Mouse (Mus musculus) adrenal gland, adult (tissue): Measurements from ENCODE around the gene Lhx5.

Source experiments
- DNase-seq, 2 experiments: peaks; one replicate each; pipeline ENCODE4 v3.0.0; 2022 to 2023; ENCODE audit warnings: low spot score in 1 of 2; ENCODE audit not compliant: inconsistent age in 2 of 2

Gene Lhx5

DNA sequence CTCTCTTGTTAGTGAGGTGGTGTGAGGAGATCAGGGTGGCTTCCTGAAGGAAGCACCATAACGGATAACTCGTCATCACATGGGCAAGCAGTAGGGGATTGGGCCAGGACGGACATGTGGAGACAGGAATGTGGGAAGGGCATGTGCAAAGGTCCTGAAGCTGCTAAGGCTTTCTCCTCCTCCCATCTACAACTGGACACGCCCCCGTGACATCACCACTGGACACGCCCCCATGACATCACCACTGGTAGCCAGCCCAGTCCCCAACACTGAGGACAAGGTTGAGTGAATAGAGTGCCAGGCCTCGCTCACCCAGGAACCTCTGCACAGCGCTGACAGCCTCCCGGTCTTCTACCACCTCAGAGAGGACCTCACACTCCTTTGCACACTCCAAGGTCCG is 27.6 kb downstream of the Lhx5 start:
- DNase-seq: peak in 1 of 2 experiments; percentile 66

DNA sequence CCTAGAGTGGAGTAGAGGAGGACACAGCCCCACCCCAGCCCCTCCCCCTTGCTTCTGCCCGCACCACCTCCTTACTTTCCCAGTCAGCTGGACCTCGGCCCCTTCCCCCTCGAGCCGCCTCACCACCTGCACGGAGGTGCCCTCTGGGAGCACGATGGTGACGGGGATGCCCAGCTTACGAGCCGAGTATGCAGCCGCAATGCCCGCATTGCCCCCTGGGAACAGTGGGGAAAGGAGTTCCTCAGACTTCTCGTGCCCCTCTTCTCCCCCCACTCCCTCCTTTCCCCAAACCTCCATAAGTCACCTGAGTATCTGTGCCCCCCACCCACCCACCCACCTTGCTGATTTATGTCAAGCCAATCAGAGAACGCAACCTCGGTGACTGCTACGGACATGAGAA is 30.4 kb downstream of the Lhx5 start:
- DNase-seq: no peak

DNA sequence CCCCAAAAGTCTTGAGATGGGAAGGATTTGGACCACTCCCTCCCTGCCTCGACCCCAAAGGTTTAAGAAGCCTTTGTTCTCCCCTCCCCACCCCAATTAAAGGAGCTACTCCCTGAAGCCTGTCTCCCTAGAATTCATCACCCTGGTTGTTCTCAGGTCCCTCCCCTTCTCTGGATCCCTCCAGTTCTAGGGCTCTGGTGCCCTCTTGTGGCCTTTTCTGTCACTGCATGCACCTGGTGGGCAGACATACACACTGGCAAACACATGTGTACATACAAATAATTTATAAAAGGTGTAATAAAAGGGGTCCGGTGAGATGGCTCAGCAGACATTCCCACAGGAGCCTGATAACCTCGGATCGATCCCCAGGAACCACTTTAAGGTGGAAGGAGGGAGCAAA is 32.8 kb downstream of the Lhx5 start:
- DNase-seq: no peak

DNA sequence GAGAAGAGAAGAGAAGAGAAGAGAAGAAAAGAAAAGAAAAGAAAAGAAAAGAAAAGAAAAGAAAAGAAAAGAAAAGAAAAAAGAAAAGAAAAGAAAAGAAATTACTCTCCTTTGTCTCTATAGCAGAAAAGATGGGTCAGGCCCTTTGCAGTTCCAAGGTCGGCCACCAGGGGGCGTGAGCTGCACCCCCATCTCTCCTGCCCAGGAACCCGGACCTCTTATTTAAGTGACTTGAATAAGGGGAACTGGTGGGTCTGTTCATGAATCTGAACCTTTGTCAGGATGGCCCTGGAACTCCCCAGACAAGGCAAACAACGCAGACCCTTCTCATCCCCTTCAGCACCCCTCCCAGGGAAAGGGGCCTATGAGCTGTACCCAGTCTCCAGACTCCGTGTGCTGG is 33.6 kb downstream of the Lhx5 start:
- DNase-seq: peak in 1 of 2 experiments; percentile 71

DNA sequence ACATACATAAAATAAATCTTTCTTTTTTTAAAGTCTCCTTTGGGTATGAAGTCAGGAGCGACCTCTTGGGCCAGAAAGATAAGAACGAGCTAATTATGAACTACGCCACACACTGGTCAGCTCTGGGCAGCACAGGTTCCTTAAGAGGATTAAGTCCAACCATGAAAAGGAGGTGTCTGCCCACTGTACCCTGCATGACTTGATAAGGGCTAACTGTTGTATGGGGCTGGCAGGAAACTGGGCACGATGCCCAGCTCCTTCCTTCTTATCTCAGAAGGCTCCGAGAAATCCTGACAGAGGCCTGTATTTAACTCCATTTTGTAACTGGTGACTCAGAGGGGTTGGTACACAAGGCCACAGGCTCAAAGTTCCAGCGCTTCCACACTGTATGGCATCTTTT is 34.4 kb downstream of the Lhx5 start:
- DNase-seq: peak; percentile 92 to 94

DNA sequence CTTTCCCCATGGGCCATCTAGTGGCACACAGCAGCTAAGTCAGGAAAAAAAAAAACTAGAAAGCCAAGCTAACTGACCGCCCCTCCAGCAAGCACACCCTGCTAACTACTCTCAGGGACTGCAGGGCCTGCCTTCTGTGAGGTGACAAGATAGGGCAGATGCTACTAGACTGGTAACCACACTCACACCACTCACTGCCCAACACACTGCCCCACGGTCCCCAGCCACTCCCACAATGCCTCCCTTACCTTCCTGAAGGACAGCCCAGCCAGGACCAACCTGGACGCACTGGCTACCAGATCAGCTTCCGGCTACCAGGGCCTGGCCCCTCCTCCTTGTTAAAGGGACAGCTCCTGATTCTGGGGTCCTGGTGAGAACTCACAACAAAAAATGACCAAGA is 35.5 kb downstream of the Lhx5 start:
- peak; percentile 72 to 87 for DNase-seq

DNA sequence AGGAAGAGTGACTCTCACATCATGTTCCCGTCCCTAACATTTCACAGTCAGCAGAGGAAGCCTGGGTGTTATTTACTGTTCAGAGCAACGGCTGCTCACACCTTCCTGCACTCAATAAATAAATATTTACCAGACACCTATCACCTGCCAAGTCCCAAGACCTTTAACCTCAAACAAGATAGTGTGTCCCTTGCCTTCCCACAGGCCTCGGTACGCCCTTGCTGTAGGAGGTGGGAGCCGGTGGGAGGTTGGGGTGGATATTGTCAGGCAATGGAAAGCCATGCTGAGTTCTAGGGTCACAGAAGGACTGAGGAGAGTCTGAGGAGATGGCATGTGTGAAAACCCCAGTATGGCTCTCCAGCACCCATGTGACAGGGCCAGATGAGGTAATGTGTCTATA is 36.8 kb downstream of the Lhx5 start:
- DNase-seq: no peak

DNA sequence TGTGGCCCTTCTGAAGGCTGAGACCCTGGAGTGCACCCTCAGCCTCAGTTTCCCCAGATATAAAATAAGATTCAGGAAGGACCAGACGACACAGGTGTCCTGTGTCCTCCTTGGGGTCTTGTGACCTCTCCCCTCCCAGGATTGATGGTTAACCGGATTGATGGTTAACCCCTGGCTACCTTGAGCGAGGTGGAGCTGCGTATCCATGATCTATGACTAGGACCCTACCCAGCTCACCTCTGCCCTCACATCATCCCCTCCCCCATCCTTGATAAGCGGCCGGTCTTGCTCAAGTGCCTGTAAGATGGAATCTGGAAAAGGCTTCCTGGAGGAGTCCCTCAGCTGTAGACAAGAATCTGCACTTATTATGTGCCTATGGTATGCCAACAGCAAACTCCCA is 37.3 kb downstream of the Lhx5 start:
- no peak for DNase-seq

DNA sequence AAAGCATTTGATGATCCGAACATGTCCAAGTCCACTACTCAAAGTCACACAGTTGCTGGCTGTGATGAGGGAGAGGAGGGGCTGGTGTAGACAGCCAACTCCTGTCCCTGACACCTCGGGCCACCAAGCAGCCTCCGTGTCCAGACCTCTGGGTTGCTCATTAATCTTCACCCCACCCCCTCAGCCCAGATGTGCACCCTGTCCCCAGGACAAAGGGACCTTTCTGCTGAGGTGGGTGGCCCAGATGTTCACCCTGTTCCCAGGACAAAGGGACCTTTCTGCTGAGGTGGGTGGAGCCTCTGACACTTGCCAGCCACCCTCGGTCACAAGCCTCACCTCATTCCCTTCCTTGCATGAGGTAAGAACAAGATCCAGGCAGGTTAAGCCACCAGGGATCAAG is 40.0 kb downstream of the Lhx5 start:
- DNase-seq: no peak

DNA sequence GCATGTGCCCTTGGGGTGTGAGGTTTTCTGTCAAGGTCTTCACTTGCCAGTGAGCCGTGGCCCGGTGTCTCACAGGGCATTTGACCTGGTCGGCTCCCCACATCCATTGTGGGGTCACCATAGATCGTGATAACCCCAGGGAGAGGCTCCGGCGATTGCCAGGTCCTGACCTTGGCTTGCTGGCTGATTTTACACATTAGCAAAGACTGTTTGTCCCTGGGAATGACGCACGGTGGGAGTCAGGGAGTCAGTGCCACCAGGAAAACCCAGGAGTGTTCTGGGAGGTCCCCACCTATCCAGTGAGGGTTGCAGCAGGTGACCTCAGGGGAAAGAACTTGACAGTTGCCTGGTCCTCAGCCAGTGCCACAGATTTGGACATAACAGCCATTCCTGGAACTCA is 41.3 kb downstream of the Lhx5 start, which contains the start of gene Sdsl:
Gene Sdsl (minus strand): TSS at position 41 of the 400 bp plus-strand sequence.
- DNase-seq: peak in 1 of 2 experiments; percentile 74

DNA sequence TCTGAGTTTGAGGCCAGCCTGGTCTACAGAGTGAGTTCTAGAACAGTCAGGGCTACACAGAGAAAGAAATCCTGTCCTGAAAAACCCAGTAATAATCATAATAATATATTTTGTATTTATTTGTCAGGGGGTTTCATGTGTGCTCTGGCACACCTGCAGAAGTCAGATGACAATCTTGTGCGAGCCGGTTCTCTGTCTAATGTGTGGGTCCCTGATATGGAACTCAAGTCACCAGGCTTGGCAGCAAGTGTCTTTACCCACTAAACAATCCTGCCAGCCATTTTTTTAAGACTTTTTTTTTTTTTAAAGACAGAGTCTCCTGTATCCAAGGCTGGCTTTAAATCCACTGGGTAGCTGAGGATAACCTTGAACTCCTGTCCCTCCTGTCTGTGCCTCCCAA is 41.9 kb downstream of the Lhx5 start:
- DNase-seq: no peak

DNA sequence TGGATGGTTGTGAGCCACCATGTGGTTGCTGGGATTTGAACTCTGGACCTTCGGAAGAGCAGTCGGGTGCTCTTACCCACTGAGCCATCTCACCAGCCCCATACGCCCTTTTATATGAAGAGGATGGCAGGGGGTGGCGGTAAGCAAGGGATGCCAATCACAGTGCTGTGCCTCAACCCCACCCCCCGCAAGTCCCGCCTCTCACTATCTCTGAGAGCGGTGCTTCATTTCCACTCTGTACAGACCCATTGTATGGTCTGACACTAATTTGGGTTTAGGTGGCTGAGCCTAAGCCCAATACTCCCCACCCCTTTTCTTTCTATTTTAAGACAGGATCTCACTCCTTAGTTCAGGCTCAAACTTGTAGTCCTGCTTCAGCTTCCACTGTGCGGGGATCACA is 44.4 kb downstream of the Lhx5 start:
- no peak for DNase-seq

DNA sequence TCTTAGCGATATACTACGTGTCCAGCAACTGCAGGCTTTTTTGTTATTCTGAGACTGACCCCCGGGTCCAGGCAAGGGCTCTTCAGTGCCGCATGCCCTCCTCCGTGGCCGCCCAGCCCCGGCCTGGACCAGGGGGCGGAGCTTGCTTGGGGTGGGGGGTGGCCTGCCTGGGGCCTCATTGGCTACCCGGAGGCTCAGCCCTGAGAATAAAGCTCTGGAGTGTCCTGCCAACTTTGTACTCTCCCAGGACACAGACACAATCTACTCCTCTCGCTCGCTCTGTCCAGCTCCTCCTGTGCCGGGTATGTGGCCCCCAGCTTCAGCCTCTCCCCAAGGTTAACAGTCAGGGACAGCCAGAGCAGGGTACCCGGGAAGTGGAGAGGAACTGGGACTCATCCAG is 44.8 kb downstream of the Lhx5 start, which contains the start of gene Sds:
Gene Sds (plus strand): TSS at position 231 of the 400 bp plus-strand sequence.
- DNase-seq: no peak

DNA sequence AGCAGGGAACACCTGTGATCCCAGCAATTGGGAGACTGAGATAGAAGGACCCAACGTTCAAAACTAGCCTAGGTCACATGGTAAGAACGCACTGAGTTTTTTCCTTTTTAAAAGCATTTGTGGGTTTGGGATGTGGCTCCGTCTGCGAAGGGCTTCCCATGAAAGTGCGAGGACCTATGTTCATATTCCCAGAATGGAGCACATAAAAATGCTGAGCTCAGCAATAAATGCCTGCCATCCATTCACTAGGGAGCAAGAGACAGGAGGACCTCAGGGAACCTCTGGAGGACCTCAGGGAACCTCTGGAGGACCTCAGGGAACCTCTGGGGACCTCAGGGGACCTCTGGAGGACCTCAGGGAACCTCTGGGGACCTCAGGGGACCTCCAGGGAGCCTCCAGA is 46.5 kb downstream of the Lhx5 start:
- DNase-seq: no peak

DNA sequence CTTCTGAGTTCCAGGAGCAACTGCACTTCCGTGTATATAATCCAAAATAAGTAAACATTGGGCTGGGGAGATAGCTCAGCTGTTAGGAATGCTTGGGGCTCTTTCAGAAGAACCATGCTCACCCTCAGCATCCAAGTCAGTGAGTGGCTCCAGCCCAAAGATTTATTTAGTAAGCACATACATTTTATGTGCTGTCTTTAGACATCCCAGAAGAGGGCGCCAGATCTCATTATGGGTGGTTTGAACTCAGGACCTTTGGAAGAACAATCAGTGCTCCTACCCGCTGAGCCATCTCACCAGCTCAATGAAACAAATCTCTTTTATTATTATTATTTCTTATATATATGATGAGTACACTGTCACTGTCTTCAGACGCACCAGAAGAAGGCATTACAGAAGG is 48.0 kb downstream of the Lhx5 start:
- no peak for DNase-seq

DNA sequence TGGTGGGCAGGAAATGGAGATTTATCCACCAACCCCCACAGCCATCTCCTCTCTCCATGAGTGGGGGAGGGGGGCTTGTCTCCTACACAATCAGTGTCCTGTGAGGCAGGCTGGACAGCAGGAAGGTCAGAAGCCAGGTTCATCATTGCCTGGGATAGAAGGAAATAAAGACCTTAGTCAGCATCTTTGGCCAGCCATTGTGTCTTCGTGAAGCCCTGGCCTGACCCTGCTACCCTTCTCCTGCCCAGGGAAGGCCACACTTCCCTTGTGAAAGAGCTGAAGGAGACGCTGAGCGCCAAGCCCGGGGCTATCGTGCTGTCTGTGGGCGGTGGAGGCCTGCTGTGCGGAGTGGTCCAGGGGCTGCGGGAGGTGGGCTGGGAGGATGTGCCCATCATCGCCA is 49.7 kb downstream of the Lhx5 start:
- no peak for DNase-seq

DNA sequence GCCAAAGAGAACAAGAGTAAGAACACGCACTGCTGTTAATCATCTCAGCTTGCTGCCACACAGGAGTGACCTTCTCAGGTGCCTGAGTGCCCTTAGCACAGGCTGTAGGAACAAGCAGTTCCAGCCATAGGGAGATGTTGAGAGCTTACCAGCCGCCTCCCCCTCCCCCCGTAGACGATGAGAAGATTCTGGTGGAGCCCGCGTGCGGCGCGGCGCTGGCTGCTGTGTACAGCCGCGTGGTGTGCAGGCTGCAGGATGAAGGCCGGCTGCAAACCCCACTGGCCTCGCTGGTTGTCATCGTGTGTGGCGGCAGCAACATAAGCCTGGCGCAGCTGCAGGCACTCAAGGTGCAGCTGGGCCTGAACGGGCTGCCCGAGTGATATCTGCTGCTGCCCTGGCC is 51.9 kb downstream of the Lhx5 start:
- peak; percentile 55 to 69 for DNase-seq

DNA sequence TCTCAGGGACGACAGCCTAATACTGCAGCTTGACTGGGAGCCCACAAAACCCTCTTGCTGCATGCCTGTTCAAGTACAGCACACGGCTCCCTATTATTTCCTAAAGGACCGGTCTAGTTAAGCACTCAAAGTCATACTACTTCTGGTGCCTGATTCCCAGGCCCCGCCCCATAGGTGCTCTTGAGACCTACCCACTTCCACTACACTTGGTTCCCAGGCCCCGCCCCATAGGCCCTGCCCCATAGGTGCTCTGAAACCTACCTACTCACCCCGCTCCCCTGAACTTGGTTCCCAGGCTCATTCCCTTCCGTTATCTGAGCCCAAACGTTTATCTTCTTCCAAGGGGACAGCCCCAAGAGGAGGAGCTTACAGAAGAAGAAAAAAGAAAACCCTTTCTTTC is 56.3 kb downstream of the Lhx5 start:
- no peak for DNase-seq

DNA sequence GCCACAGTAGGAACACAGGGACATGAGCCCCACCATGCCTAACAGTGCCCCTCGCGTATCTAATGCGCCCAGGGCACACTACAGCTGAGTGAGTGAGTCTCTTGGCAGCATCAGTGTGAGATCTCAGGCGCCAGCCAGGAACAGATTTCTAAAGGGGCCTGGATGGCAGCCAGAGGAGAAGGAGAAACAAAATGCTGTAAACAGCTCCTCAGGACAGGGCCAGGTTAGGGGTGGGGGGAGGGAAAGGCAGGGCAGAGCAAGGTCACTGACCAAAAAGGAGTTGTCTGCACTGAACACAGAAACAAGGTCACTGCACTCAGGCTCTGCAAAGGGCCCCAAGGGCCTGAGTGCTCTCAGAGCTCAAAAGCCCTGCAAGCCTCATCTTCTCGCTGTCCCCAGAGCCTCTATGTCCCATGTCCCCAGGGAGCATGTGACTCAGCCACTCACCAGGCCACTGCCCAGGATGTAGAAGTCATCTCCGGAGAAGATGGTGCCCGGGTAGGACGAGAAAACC is 59.2 kb downstream of the Lhx5 start:
- DNase-seq: peak; percentile 52 to 84
